Mouse (Mus musculus) megakaryocyte, embryonic 14.5 days (primary cell): ENCODE data around the gene Mafg.

Source experiments
- FLI1 ChIP-seq: IDR thresholded peaks from 2 replicates; pipeline ENCODE4 v1.6.1; 2012; ENCODE audit warnings: low read length, inconsistent platforms, mixed read lengths
- GATA1 ChIP-seq: IDR thresholded peaks from 3 replicates; pipeline ENCODE4 v1.6.1; 2012; ENCODE audit warnings: mixed read lengths, low read length, inconsistent platforms, borderline replicate concordance

GRCm38 (mm10) chr11:120660301-120661075, 27.1 kb upstream of the Mafg start:
- TF ChIP-seq GATA1 (no peak), FLI1 (no peak)
